10 mouse cellular contexts compared by ENCODE assay signal in the genomic region with DNA sequence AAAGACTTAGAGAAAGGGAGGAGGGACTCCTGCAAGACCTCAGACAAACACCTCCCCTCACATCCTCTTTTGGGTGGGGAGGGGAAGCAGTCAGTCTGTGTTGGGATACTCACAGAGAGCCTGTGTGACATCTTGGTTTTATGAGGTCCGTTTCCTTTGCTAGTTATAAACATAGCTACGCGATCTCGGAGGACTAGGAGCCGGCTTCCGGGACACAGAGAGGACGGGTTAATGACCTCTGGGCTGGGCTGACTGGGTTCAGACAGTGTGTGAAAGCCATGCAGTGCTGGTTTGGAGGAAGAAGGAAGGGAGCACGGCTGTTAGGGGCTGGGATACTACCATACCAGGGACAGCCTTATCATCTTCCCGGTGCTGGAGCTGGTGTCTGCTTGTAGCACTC.
DNase-seq lines count a peak whose midpoint lies in the region; ATAC-seq lines count a peak whose summit lies in the region.
"Had no signal": no experiment of that assay in that cellular context is flagged by ENCODE, and none has a peak within 500 bp of the region (broad histone marks: within the 10 kb centered on the region; RNA-seq: fewer than 3 reads in every experiment).

No protein-coding gene starts in this region.

- WGBS in intestine, embryonic 14.5 days = 14% methylated on average over 9 of the region's 9 CpGs

- no peak overlapping the region for H3K27ac ChIP-seq in intestine, embryonic 14.5 days (ENCODE audit: low read depth)
- H3K27ac ChIP-seq: hindbrain, postnatal 0 days had no signal

- H3K4me1 ChIP-seq in intestine, embryonic 14.5 days (replicated peaks; ENCODE audit: control insufficient read depth, insufficient read depth, low read length) = peaks cover 11% of the 10 kb centered on the region

- no peak for ATAC-seq in intestine, embryonic 14.5 days (replicated peaks; ENCODE audit: low FRiP score, low TSS enrichment, low read depth)

- no peaks in the 10 kb centered on the region for H3K27me3 ChIP-seq in intestine, embryonic 14.5 days (replicated peaks; ENCODE audit: control insufficient read depth, insufficient read depth, low read length)

- DNase-seq in embryo, embryonic 10.5 days (ENCODE audit: low spot score) = peak; percentile 25
- no peak for DNase-seq in embryo, embryonic 10 days (ENCODE audit: low spot score)
- no peak for DNase-seq in intestine, embryonic 14.5 days (ENCODE audit: low spot score)
- DNase-seq in kidney, postnatal 25 days = peak; percentile 66 to 84
- peak; percentile 21 for DNase-seq in lung, postnatal 14 days
- no peak for DNase-seq in right cerebral cortex, postnatal 4 days
- no peak for DNase-seq in cerebellum, postnatal 25 days
- no peak for DNase-seq in left cerebral cortex, adult 18-20 months (ENCODE audit: low spot score in 2 of 2)
- DNase-seq: B cell, adult 2 months had no signal

- 0 out of 2 replicates have a peak overlapping the region, but pooled peaks have one; percentile 2 for H3K4me2 ChIP-seq in intestine, embryonic 14.5 days (ENCODE audit: low read length)

- H3K9ac ChIP-seq in intestine, embryonic 14.5 days (ENCODE audit: low read length) = no peak overlapping the region

- no peaks in the 10 kb centered on the region for H3K9me3 ChIP-seq in intestine, embryonic 14.5 days (ENCODE audit: control insufficient read depth, low read length)

- H3K36me3 ChIP-seq in intestine, embryonic 14.5 days (ENCODE audit: control insufficient read depth, insufficient read depth, low read length) = no peaks in the 10 kb centered on the region

- H3K4me3 ChIP-seq in intestine, embryonic 14.5 days (ENCODE audit: low read depth, low read length) = no peak overlapping the region

Comparison
In these comparisons a context has a peak if more than half of its experiments do, and no peak if none do; other contexts are left out.
1. DNase-seq: peak in embryo, embryonic 10.5 days (single experiment), kidney, postnatal 25 days (2 of 2) and lung, postnatal 14 days (single experiment); none in embryo, embryonic 10 days (single experiment), intestine, embryonic 14.5 days (single experiment), right cerebral cortex, postnatal 4 days (single experiment), cerebellum, postnatal 25 days (0 of 2) and left cerebral cortex, adult 18-20 months (0 of 2).